Mouse (Mus musculus) bone marrow, adult 2 months (tissue): ENCODE results near the gene Cpm.

Experiments
- CTCF ChIP-seq: fragments of 200-500 bp; IDR thresholded peaks from 2 replicates; pipeline ENCODE4 v1.5.1; 2011; ENCODE audit warnings: low read length, control low read depth; ENCODE audit not compliant: control insufficient read depth, insufficient read depth
- POLR2A ChIP-seq: fragments of 200-500 bp; IDR thresholded peaks from 2 replicates; pipeline ENCODE4 v1.6.1; 2011; ENCODE audit warnings: low read depth, mild to moderate bottlenecking, control low read depth, low read length, borderline replicate concordance; ENCODE audit not compliant: control insufficient read depth

GRCm38 (mm10) chr10:117698313-117699138 lies 69.2 kb downstream of the Cpm start:
- TF ChIP-seq POLR2A = no peak
- no peak for TF ChIP-seq CTCF
